8 mouse cellular contexts compared by ENCODE assay signal in the genomic region with DNA sequence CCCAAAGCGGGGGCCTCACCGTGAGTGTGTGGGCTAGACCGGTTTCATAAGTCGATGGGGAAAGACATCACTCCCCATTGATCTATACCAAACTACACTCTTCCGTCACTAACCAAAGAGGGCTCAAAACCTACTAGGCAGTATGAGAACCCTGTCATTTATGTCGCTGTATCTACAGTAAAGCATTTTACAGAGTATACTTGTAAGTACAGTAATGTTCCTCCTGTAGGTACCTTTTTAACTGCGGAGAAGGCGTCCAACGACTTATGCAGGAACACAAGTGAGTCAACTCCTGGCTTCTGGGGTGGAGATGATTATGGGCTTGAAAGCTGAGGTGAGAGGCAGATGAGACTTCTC. TPM values are rescaled to one million over a fixed set of nuclear protein-coding genes. Genes with fewer than 3 reads are reported as not detected.
A peak's percentile ranks its signal among the peaks of the same experiment; 100 is the strongest.
DNase-seq lines count a peak whose midpoint lies in the region; ATAC-seq and TF ChIP-seq lines count a peak whose summit lies in the region.

No protein-coding gene starts in this region.

- H3K27ac ChIP-seq in kidney, postnatal 0 days, result no peak overlapping the region
- H3K27ac ChIP-seq in bone marrow, adult 2 months (ENCODE audit: control insufficient read depth, insufficient read depth, low read depth, low read length, poor library complexity), result no peak overlapping the region
- H3K27ac ChIP-seq in hindbrain, embryonic 14.5 days, result no peak overlapping the region
- no peak overlapping the region for H3K27ac ChIP-seq in midbrain, embryonic 16.5 days (ENCODE audit: low read length)

- peak overlapping the region; percentile 80 for H3K4me3 ChIP-seq in kidney, postnatal 0 days (replicated peaks; ENCODE audit: low read depth, low read length)
- peak overlapping the region; percentile 93 for H3K4me3 ChIP-seq in bone marrow, adult 2 months (replicated peaks; ENCODE audit: control insufficient read depth, low read depth, low read length)
- peak overlapping the region; percentile 93 for H3K4me3 ChIP-seq in hindbrain, embryonic 14.5 days (replicated peaks; ENCODE audit: low read length)
- peak overlapping the region; percentile 97 for H3K4me3 ChIP-seq in midbrain, embryonic 16.5 days (ENCODE audit: low read depth, low read length)

- peaks cover 9% of the 10 kb centered on the region; the same call in 1 of the 2 replicates for H3K4me1 ChIP-seq in kidney, postnatal 0 days (replicated peaks; ENCODE audit: insufficient read depth, low read length)
- no peaks in the 10 kb centered on the region; the same call in 1 of the 2 replicates for H3K4me1 ChIP-seq in bone marrow, adult 2 months (ENCODE audit: control insufficient read depth, insufficient read depth, low read length)
- peaks cover 17% of the 10 kb centered on the region for H3K4me1 ChIP-seq in hindbrain, embryonic 14.5 days (replicated peaks; ENCODE audit: control insufficient read depth, insufficient read depth, low read length)
- H3K4me1 ChIP-seq in midbrain, embryonic 16.5 days (ENCODE audit: control insufficient read depth, insufficient read depth, low read length), result peaks cover 14% of the 10 kb centered on the region

- DNase-seq in kidney, postnatal 0 days (ENCODE audit: low spot score), result no peak
- DNase-seq in kidney, postnatal 14 days, result no peak
- no peak for DNase-seq in hindbrain, embryonic 14.5 days (ENCODE audit: low spot score)
- DNase-seq in thymus, postnatal 4 days, result no peak
- DNase-seq in B cell, adult 2 months, result no peak

- no peak for TF ChIP-seq CTCF in kidney, postnatal 0 days (IDR thresholded peaks at IDR 0.05; ENCODE audit: low read depth)
- TF ChIP-seq CTCF in bone marrow, adult 2 months (IDR thresholded peaks at IDR 0.05; ENCODE audit: control insufficient read depth, insufficient read depth, low read length), result no peak

- no peaks in the 10 kb centered on the region for H3K9me3 ChIP-seq in kidney, postnatal 0 days (replicated peaks; ENCODE audit: low read length)
- H3K9me3 ChIP-seq in hindbrain, embryonic 14.5 days (ENCODE audit: control insufficient read depth, low read length), result no peaks in the 10 kb centered on the region
- H3K9me3 ChIP-seq in midbrain, embryonic 16.5 days (replicated peaks; ENCODE audit: control insufficient read depth, low read length, poor library complexity, severe bottlenecking), result no peaks in the 10 kb centered on the region

- 8% methylated on average over 9 of the region's 9 CpGs for WGBS in kidney, postnatal 0 days
- 15% methylated on average over 9 of the region's 9 CpGs for whole genome bisulfite sequencing in bone marrow, adult 2 months
- 13% methylated on average over 9 of the region's 9 CpGs for WGBS in hindbrain, embryonic 14.5 days
- WGBS in midbrain, embryonic 16.5 days, result 13% methylated on average over 9 of the region's 9 CpGs

- H3K9ac ChIP-seq in kidney, postnatal 0 days (ENCODE audit: low read depth, low read length), result peak overlapping the region; percentile 74
- H3K9ac ChIP-seq in hindbrain, embryonic 14.5 days, result peak overlapping the region; percentile 85
- H3K9ac ChIP-seq in midbrain, embryonic 16.5 days (ENCODE audit: low read depth, low read length), result peak overlapping the region; percentile 89

- H3K4me2 ChIP-seq in kidney, postnatal 0 days (ENCODE audit: low read length), result peak overlapping the region; percentile 89
- H3K4me2 ChIP-seq in hindbrain, embryonic 14.5 days (replicated peaks), result peak overlapping the region; percentile 96
- peak overlapping the region; percentile 97 for H3K4me2 ChIP-seq in midbrain, embryonic 16.5 days (ENCODE audit: low read length)

- H3K27me3 ChIP-seq in kidney, postnatal 0 days (ENCODE audit: insufficient read depth, low read length), result no peaks in the 10 kb centered on the region
- no peaks in the 10 kb centered on the region for H3K27me3 ChIP-seq in hindbrain, embryonic 14.5 days (ENCODE audit: control insufficient read depth, insufficient read depth, low read length)
- no peaks in the 10 kb centered on the region; the same call in 1 of the 2 replicates for H3K27me3 ChIP-seq in midbrain, embryonic 16.5 days (ENCODE audit: control insufficient read depth, insufficient read depth, low read depth, low read length)

- peaks cover 16% of the 10 kb centered on the region for H3K36me3 ChIP-seq in kidney, postnatal 0 days (ENCODE audit: insufficient read depth, low read length)
- peaks cover 34% of the 10 kb centered on the region for H3K36me3 ChIP-seq in hindbrain, embryonic 14.5 days (replicated peaks; ENCODE audit: control insufficient read depth, insufficient read depth)
- H3K36me3 ChIP-seq in midbrain, embryonic 16.5 days (ENCODE audit: control insufficient read depth, insufficient read depth, low read length), result peaks cover 9% of the 10 kb centered on the region; the same call in 1 of the 2 replicates

- no peak for ATAC-seq in kidney, postnatal 0 days (replicated peaks; ENCODE audit: low FRiP score, low read depth)
- ATAC-seq in hindbrain, embryonic 14.5 days (ENCODE audit: low FRiP score), result no peak
- no peak for ATAC-seq in midbrain, embryonic 16.5 days
- ATAC-seq in frontal cortex, adult (ENCODE audit: low TSS enrichment), result no peak

- no peak for TF ChIP-seq POLR2A in bone marrow, adult 2 months (IDR thresholded peaks at IDR 0.05; ENCODE audit: borderline replicate concordance, control insufficient read depth, low read depth, low read length)

RNA-seq across cellular contexts. Expression of a gene that starts 0.6 kb away (rescaled TPM):
- 19.5 and 21.4 TPM in 2 replicates for polyA plus RNA-seq in kidney, postnatal 0 days (2015; fragmentation: Nextera tagmentation; extraction: Ambion mirVana)
- polyA plus RNA-seq in bone marrow, adult 2 months (2011; ENCODE audit: insufficient read depth, insufficient read length, low replicate concordance, missing spikeins), result 3.1 and 8.0 TPM in 2 replicates
- 32.4 and 34.8 TPM in 2 replicates for polyA plus RNA-seq in hindbrain, embryonic 14.5 days (2014; fragmentation: Nextera tagmentation; extraction: Ambion mirVana)
- polyA plus RNA-seq in midbrain, embryonic 16.5 days (2015; fragmentation: Nextera tagmentation; extraction: Ambion mirVana), result 27.6 and 28.6 TPM in 2 replicates
